Mouse (Mus musculus) intestine, postnatal 0 days (tissue): Measurements from ENCODE around the gene Fcnb. TPM values are rescaled to one million over a fixed set of nuclear protein-coding genes. Genes with fewer than 3 reads are reported as not detected.

Experiments
- ATAC-seq: fragments of 200-750 bp; cut with Nextera tagmentation; 2 replicates; pipeline ENCODE4 v1.8.0; 2017; ENCODE audit warnings: mild to moderate bottlenecking, moderate TSS enrichment, moderate library complexity
- H3K27ac ChIP-seq: fragments of 300-500 bp; sonication (generic); 2 replicates; pipeline ENCODE4 v1.5.1; 2014; ENCODE audit warnings: mild to moderate bottlenecking, low read depth, low read length, moderate library complexity
- H3K27me3 ChIP-seq: fragments of 300-500 bp; sonication (generic); replicated peaks from 2 replicates; pipeline ENCODE4 v1.6.1; 2014; ENCODE audit warnings: low read length, mixed read lengths; ENCODE audit not compliant: control insufficient read depth, insufficient read depth
- H3K36me3 ChIP-seq: fragments of 300-500 bp; sonication (generic); 2 replicates; pipeline ENCODE4 v1.6.1; 2014; ENCODE audit warnings: mild to moderate bottlenecking, moderate library complexity; ENCODE audit not compliant: control insufficient read depth, insufficient read depth
- H3K4me1 ChIP-seq: fragments of 300-500 bp; sonication (generic); replicated peaks from 2 replicates; pipeline ENCODE4 v1.6.1; 2014; ENCODE audit warnings: antibody characterized with exemption, low read length, mixed read lengths; ENCODE audit not compliant: control insufficient read depth, insufficient read depth
- H3K4me2 ChIP-seq: fragments of 300-500 bp; sonication (generic); replicated peaks from 2 replicates; pipeline ENCODE4 v1.6.1; 2014; ENCODE audit warnings: low read depth, mild to moderate bottlenecking, moderate library complexity
- H3K4me3 ChIP-seq: fragments of 300-500 bp; sonication (generic); 2 replicates; pipeline ENCODE4 v1.5.1; 2014; ENCODE audit warnings: low read depth, low read length
- H3K9ac ChIP-seq: fragments of 300-500 bp; sonication (generic); 2 replicates; pipeline ENCODE4 v1.6.1; 2014; ENCODE audit warnings: mild to moderate bottlenecking, low read depth, low read length
- H3K9me3 ChIP-seq: fragments of 300-500 bp; sonication (generic); 2 replicates; pipeline ENCODE4 v1.6.1; 2016; ENCODE audit warnings: mixed run types; ENCODE audit not compliant: control insufficient read depth
- CTCF ChIP-seq: sonication (generic); IDR thresholded peaks from 2 replicates; pipeline ENCODE4 v1.5.1; 2016; ENCODE audit warnings: low read depth, mild to moderate bottlenecking, control low read depth, antibody characterized with exemption, moderate library complexity
- WGBS: fragments of 180-500 bp; shearing (Covaris S2); extraction: QIAGEN DNeasy Blood & Tissue Kit; methylation state at CpG from one replicate; pipeline ENCODE4 v1.1.7; 2014; 5-methylcytosine and 5-hydroxymethylcytosine counted together
- polyA plus RNA-seq: library from polyadenylated mRNA; unstranded; fragments of >200 nt; fragmentation: Nextera tagmentation; extraction: Ambion mirVana; gene quantifications from 2 replicates; pipeline ENCODE4 v1.2.1, GENCODE M21; 2015

Fcnb gene
- polyA plus RNA-seq, 1 experiment from 2014 or later, result not detected

DNA sequence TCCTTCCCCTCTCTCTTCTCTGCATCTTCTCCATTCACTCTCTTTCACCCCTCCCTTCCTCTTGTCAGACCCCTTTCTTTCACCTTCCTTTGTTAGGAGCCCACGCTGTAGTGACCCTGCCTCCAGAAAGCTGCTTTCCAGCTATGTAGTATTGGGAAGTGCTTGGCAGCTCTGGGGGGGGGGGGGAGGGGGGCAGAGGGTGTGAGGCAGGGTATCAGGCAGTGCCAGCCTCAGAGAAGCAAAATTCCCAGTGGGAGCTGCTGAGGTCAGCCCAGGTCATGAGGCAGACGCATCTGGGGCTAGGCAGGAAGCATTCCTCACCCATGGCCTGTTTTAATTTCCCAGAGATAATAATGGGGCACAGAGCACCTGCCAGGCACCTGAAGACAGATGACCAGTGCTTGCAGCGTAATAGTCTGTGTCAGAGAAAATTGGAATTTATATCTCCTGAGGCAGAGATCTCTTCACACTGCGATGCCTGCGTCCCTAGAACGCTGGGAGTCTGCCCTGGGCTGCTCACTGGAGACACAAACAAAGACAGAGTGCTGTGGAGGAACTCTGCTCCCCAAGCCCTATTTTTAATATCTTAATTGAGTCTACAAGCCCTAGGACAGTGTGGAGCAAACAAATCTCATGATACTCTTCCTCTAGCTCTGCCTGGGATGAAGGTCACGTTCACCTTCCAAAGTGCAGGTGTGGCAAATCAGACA lies 5.8 kb upstream of the Fcnb start:
- WGBS, result 65% methylated on average over 7 of the region's 7 CpGs
- Histone ChIP-seq H3K4me3 (no peak overlapping the region), H3K4me1 (no peaks in the 10 kb centered on the region), H3K4me2 (no peak overlapping the region), H3K36me3 (no peaks in the 10 kb centered on the region), H3K27me3 (no peaks in the 10 kb centered on the region), H3K9me3 (no peaks in the 10 kb centered on the region), H3K9ac (no peak overlapping the region), H3K27ac (no peak overlapping the region)
- ATAC-seq, result no peak
- no peak for TF ChIP-seq CTCF

DNA sequence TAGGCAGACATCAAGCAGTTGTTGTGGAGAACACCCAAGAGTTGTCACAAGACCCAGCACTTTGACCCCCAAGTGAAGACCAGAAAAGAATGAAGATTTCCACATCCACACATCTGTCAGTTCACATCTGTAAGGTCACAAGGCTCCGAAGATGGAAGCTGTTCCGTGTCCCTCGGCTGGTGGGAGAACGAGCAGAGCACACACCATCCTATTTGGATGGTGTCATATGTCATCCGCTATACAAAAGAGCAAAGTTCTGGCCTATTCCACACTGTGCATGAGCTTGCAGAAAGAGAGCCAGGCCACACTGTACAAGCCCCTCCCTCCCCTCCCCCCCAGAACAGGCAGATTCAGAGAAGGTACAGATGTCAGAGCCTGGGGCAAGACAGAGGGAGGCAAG lies 4.4 kb upstream of the Fcnb start:
- no peak overlapping the region for H3K27ac ChIP-seq
- H3K4me3 ChIP-seq, result no peak overlapping the region
- H3K9me3 ChIP-seq, result no peaks in the 10 kb centered on the region
- TF ChIP-seq CTCF, result no peak
- ATAC-seq, result no peak
- H3K9ac ChIP-seq, result no peak overlapping the region
- no peaks in the 10 kb centered on the region for H3K27me3 ChIP-seq
- 52% methylated on average over 5 of the region's 5 CpGs for WGBS
- no peaks in the 10 kb centered on the region for H3K36me3 ChIP-seq
- no peak overlapping the region for H3K4me2 ChIP-seq
- no peaks in the 10 kb centered on the region for H3K4me1 ChIP-seq

DNA sequence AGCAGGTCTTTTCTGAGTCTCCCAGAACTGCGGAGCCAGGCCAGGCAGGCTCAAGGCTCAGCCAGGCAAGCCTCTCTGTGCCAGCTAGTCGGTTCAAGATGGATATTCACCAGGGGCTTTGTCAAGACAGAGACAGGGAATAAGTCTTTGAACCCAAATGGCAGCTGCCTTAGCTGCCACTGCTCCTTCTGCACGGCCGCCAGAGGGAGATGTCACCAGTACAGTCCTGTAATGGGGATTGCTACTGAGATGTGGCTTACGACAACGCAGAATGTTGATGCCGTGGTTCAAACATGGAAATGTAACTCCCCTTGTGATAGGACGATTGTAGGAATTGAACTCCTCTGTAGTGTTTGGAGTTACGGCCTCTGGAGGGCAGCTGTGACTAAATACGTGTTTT lies 1.4 kb upstream of the Fcnb start:
- Histone ChIP-seq H3K4me2 (no peak overlapping the region), H3K36me3 (no peaks in the 10 kb centered on the region), H3K9me3 (no peaks in the 10 kb centered on the region), H3K9ac (no peak overlapping the region), H3K4me3 (no peak overlapping the region), H3K27ac (no peak overlapping the region), H3K27me3 (no peaks in the 10 kb centered on the region), H3K4me1 (no peaks in the 10 kb centered on the region)
- 76% methylated on average over 10 of the region's 10 CpGs for WGBS
- no peak for TF ChIP-seq CTCF
- ATAC-seq, result no peak

DNA sequence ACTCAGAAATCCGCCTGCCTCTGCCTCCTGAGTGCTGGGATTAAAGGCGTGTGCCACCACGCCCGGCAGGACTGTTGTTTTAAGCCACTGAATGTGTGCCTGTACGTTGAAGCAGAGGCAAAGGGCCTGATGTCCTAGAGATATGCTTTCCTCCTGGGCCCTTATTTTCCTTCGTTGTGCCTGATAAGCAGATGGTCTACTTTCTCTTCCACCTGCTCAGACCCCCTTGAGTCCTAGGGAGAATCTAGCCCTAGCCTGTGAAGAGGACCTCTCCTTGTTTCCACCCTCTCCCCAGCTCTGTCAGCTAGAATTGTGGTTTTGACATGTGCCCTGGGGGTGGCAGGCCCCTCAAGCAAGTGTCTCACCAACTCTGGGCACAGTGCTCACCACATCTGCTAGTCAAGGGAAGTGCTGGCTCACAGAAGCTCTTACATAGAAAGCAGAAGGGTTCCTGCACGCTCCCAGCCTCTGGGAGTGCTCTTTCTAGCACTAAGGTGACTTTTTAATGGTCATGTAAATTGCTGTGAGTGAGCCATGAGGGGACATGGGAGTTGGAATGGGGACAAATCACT lies 9.0 kb downstream of the Fcnb start:
- TF ChIP-seq CTCF, result no peak
- WGBS, result 77% methylated on average over 7 of the region's 7 CpGs

DNA sequence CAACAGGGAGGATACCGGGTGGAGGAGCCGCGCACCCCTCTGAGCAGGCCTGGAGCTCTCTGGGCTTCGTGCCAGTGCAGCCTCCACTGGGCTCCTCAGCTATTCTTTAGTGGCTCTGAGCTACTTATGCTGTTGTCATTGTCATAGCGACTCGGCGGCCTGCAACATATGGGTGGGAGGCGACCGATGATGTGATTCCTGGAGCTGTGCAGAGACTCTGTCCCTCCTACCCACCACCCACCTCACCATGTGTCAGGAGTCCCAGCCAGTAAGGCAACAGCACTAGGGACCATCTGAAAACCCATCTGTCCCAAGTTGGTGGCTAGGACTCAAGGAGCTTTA lies 16.2 kb downstream of the Fcnb start:
- WGBS, result 71% methylated on average over 9 of the region's 9 CpGs
- H3K9me3 ChIP-seq, result no peaks in the 10 kb centered on the region
- no peak overlapping the region for H3K9ac ChIP-seq
- no peaks in the 10 kb centered on the region for H3K4me1 ChIP-seq
- TF ChIP-seq CTCF, result no peak
- no peak overlapping the region for H3K27ac ChIP-seq
- no peak overlapping the region for H3K4me3 ChIP-seq
- H3K27me3 ChIP-seq, result no peaks in the 10 kb centered on the region
- H3K36me3 ChIP-seq, result no peaks in the 10 kb centered on the region
- no peak for ATAC-seq
- H3K4me2 ChIP-seq, result no peak overlapping the region

More for the DNA sequence above, 9.0 kb downstream of the Fcnb start:
- no peak overlapping the region for H3K27ac ChIP-seq
- no peak overlapping the region for H3K4me3 ChIP-seq
- no peak for ATAC-seq
- H3K9ac ChIP-seq, result no peak overlapping the region
- H3K4me1 ChIP-seq, result no peaks in the 10 kb centered on the region
- no peaks in the 10 kb centered on the region for H3K9me3 ChIP-seq
- no peaks in the 10 kb centered on the region for H3K27me3 ChIP-seq
- no peak overlapping the region for H3K4me2 ChIP-seq
- H3K36me3 ChIP-seq, result no peaks in the 10 kb centered on the region

DNA sequence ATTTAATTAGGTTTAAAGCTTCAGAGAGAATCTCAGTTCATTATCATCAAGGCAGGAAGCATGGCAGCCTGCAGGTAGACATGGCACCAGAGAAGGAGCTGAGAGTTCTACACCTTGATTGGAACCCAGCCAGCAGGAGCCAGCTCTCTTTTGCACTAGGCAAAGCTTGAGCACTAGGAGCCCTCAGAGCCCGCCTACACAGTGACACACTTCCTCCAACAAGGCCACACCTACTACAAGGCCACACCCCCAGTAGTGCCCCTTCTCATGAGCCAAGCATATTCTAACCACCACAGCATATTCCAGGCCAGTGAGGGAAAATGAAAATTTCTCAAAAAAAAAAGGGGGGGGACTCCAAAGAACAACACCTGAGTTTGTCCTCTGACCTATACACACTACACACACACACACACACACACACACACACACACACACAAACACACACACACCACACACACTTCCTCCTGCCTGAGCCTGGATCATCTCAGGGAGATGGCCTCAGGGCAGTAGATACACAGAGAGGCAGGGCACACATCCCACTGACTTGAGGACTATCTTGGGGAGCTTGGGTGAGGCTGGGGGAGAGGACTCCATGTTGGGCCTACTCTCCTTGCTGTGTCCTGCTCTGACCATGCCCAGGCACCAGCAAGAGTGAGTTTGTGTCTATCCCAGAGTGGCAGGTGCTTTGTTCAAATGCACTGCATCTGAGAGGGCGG lies 16.7 kb downstream of the Fcnb start:
- TF ChIP-seq CTCF, result no peak
- H3K4me3 ChIP-seq, result no peak overlapping the region
- H3K27me3 ChIP-seq, result no peaks in the 10 kb centered on the region
- H3K4me2 ChIP-seq, result no peak overlapping the region
- H3K36me3 ChIP-seq, result no peaks in the 10 kb centered on the region
- ATAC-seq, result no peak
- no peaks in the 10 kb centered on the region for H3K4me1 ChIP-seq
- no peaks in the 10 kb centered on the region for H3K9me3 ChIP-seq
- 92% methylated on average over 2 of the region's 2 CpGs for WGBS
- no peak overlapping the region for H3K9ac ChIP-seq
- H3K27ac ChIP-seq, result no peak overlapping the region
